Mouse (Mus musculus): ENCODE measurements around the gene Usp30. TPM values are rescaled to one million over a fixed set of nuclear protein-coding genes. Genes with fewer than 3 reads are reported as not detected.

Usp30 gene
- total and polyA plus RNA-seq, 2 experiments, result 6.6 to 14.8 TPM

DNA sequence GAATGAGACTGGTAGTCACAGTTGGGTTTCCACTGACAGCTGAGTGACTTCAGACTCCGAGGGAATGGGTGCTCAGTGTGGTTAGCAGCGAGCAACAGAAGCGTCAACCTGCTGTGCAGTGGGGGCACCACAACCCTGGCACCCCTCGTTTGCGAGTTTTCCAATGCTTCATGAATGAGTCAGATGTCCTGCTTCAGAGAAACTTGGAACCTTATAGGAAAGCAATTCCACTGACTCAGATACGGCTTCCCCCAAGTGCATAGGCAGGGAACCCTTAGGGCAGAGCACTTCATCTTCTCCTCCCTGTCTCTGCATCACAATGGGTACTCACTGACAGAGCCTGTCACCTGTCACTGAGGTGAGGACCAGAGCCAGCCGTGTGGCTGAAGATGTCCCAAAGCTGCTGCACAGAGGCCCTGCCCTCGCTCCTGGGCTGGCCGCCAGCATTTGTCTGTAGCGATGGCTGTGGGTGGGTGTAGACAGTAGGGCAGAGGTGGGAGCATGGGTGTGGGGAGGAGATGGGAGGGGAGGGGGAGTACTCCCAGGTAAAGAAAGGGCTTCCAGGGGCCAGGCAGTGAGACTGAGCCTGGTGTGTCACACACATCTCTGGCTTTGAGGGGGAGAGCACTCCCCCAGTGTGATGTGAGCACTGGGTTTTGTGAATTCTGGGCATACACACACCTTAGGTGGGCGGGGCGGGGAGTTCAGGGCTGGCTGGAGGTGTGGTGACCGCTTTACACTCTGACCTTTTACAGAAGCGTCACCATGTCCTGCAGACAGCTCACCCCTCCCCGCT lies 72.4 kb downstream of the Usp30 start:
- TF ChIP-seq CTCF (IDR thresholded peaks at IDR 0.05; ENCODE audit: low read depth, low read length), result no peak
- TF ChIP-seq POLR2A (IDR thresholded peaks at IDR 0.05; ENCODE audit: extremely low read depth, insufficient read depth, low read length), result no peak
- no peak overlapping the region for H3K9ac ChIP-seq (ENCODE audit: low read depth, low read length)
- no peak overlapping the region for H3K27ac ChIP-seq (replicated peaks; ENCODE audit: insufficient read depth, low read depth, low read length)
- H3K79me2 ChIP-seq (ENCODE audit: control insufficient read depth, insufficient read depth, low read length), result no peaks in the 10 kb centered on the region
- no peak overlapping the region for H3K4me3 ChIP-seq (ENCODE audit: insufficient read depth, low read depth, low read length)
- WGBS, result 82% methylated on average over 15 of the region's 15 CpGs
- peaks cover 17% of the 10 kb centered on the region for H3K4me1 ChIP-seq (ENCODE audit: control insufficient read depth, insufficient read depth, low read length)
- no peaks in the 10 kb centered on the region for H3K27me3 ChIP-seq (ENCODE audit: control insufficient read depth, insufficient read depth, low read length)
- DNase-seq (ENCODE audit: extremely low read depth, low read depth, low spot score), result no peak
- H3K36me3 ChIP-seq (ENCODE audit: control insufficient read depth, insufficient read depth, low read length), result no peaks in the 10 kb centered on the region

DNA sequence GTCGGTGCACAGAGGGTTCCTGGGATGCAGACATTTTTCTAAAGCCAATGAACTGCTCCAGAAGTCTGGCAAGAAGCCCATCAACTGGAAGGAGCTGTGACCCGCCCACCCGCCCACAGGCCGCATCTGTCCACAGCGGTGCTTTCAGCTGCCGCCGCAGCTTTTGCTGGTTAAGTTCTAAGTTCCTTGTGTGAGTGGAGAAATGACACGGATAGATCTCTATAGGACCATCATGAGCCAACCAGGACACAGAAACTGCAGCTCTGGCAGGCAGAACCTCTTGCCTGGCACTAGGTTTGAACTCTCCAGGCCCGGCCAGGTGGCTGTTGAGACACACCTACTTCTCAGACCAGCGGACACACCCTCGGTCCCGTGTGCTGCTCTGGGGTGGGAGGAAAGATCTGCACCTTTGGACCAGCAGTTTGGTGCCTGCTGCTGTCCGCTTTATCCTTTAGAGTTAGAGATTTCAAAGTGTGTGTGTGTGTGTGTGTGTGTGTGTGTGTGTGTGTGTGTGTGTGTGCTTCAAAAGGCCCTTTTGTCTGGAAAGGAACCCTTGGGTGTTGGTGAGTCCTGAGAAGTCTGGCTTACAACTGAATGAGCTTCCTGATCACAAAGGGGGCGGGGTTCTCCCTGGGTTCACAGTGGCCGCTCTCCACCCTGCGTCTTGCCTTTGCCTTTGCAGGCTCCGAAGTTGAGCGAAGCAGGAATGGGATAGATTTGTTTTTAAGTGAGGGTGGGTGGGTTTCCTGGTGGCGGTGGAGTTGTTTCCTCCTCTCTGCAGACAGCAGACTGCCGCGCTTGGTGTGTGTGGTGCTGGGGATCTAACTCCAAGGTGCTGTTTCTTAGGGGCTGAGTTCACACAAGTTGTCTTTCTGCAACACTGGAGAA lies 73.3 kb downstream of the Usp30 start:
- peaks cover 14% of the 10 kb centered on the region for H3K4me1 ChIP-seq (ENCODE audit: control insufficient read depth, insufficient read depth, low read length)
- H3K9ac ChIP-seq (ENCODE audit: low read depth, low read length), result no peak overlapping the region
- no peaks in the 10 kb centered on the region for H3K27me3 ChIP-seq (ENCODE audit: control insufficient read depth, insufficient read depth, low read length)
- TF ChIP-seq CTCF (IDR thresholded peaks at IDR 0.05; ENCODE audit: low read depth, low read length) (no peak), POLR2A (IDR thresholded peaks at IDR 0.05; ENCODE audit: extremely low read depth, insufficient read depth, low read length) (no peak)
- no peak for DNase-seq (ENCODE audit: extremely low read depth, low read depth, low spot score)
- H3K4me3 ChIP-seq (ENCODE audit: insufficient read depth, low read depth, low read length), result no peak overlapping the region
- H3K36me3 ChIP-seq (ENCODE audit: control insufficient read depth, insufficient read depth, low read length), result no peaks in the 10 kb centered on the region
- 66% methylated on average over 21 of the region's 21 CpGs for WGBS
- no peaks in the 10 kb centered on the region for H3K79me2 ChIP-seq (ENCODE audit: control insufficient read depth, insufficient read depth, low read length)
- H3K27ac ChIP-seq (replicated peaks; ENCODE audit: insufficient read depth, low read depth, low read length), result 0 out of 2 replicates have a peak overlapping the region, but pooled peaks have one; percentile 1

- no peaks in the 10 kb centered on the region for H3K79me2 ChIP-seq (ENCODE audit: control insufficient read depth, insufficient read depth, low read length)
- H3K4me3 ChIP-seq (ENCODE audit: insufficient read depth, low read depth, low read length), result no peak overlapping the region
- 13% methylated on average over 9 of the region's 9 CpGs for WGBS
- no peak overlapping the region for H3K9ac ChIP-seq (ENCODE audit: low read depth, low read length)
- no peak for TF ChIP-seq CTCF (IDR thresholded peaks at IDR 0.05; ENCODE audit: low read depth, low read length)
- no peak for TF ChIP-seq POLR2A (IDR thresholded peaks at IDR 0.05; ENCODE audit: extremely low read depth, insufficient read depth, low read length)
- peaks cover 11% of the 10 kb centered on the region for H3K4me1 ChIP-seq (ENCODE audit: control insufficient read depth, insufficient read depth, low read length)
- peak; percentile 94 for DNase-seq (ENCODE audit: extremely low read depth, low read depth, low spot score)
- H3K27me3 ChIP-seq (ENCODE audit: control insufficient read depth, insufficient read depth, low read length), result no peaks in the 10 kb centered on the region
- no peaks in the 10 kb centered on the region for H3K36me3 ChIP-seq (ENCODE audit: control insufficient read depth, insufficient read depth, low read length)
- H3K27ac ChIP-seq (replicated peaks; ENCODE audit: insufficient read depth, low read depth, low read length), result peak overlapping the region; percentile 55
Measured at GRCm38 (mm10) chr5:114139175-114139574, 73.9 kb downstream of the Usp30 start.

GRCm38 (mm10) chr5:114146028-114146888 lies 81.0 kb downstream of the Usp30 start, which contains the start of gene Acacb:
Gene Acacb, plus strand, starts transcription at chr5:114146535.
- peak; percentile 97 for DNase-seq (ENCODE audit: extremely low read depth, low read depth, low spot score)
- Histone ChIP-seq H3K27me3 (ENCODE audit: control insufficient read depth, insufficient read depth, low read length) (no peaks in the 10 kb centered on the region), H3K4me1 (ENCODE audit: control insufficient read depth, insufficient read depth, low read length) (peaks cover 8% of the 10 kb centered on the region), H3K27ac (replicated peaks; ENCODE audit: insufficient read depth, low read depth, low read length) (peak within 1 kb of the TSS; percentile 94), H3K4me3 (ENCODE audit: insufficient read depth, low read depth, low read length) (peak within 1 kb of the TSS; percentile 76), H3K36me3 (ENCODE audit: control insufficient read depth, insufficient read depth, low read length) (no peaks in the 10 kb centered on the region), H3K79me2 (ENCODE audit: control insufficient read depth, insufficient read depth, low read length) (peaks cover 12% of the 10 kb centered on the region; the same call in 1 of the 2 replicates), H3K9ac (ENCODE audit: low read depth, low read length) (peak within 1 kb of the TSS; percentile 89)
- TF ChIP-seq POLR2A (IDR thresholded peaks at IDR 0.05; ENCODE audit: extremely low read depth, insufficient read depth, low read length), result no peak
- no peak for TF ChIP-seq CTCF (IDR thresholded peaks at IDR 0.05; ENCODE audit: low read depth, low read length)
- WGBS, result 17% methylated on average over 19 of the region's 19 CpGs
